Mouse (Mus musculus): ENCODE results near the gene Marveld3. TPM values are rescaled to one million over a fixed set of nuclear protein-coding genes. Genes with fewer than 3 reads are reported as not detected.

Gene Marveld3
- under 1 TPM in 1 of 2 experiments, not detected in 1; 0.81 TPM for polyA plus RNA-seq (2017; shearing (Covaris generic))

GRCm38 (mm10) chr8:109961693-109962367 lies at the start of gene Marveld3:
Marveld3 (minus strand) TSS chr8:109962203.

DNA sequence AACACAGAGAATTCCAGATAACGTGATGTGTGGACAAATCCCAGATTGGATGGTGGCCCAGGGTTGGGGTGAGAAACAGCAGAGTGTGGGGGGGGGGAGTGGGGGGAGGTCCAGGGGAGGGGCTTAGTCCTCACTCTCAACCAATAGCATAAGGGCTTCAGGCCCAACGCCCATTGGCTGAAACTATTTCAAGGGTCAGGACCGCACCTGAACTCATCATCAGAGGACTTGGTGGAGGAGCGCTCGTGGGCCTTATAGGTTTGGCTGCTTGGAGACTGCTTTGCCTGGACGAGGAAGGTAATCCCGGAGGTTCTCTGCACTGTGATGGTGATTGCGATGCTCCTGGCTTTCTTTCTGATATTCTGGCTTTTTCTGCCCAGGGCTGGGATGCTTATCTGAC lies 28.2 kb upstream of the Marveld3 start, which contains the start of gene Tat:
Tat (plus strand) TSS at position 214 of the 400 bp plus-strand sequence.

Other genes starting within 250 kb of the Marveld3 start
- 1 to 10 TPM; 2.5 to 2.6 TPM for gene Atxn1l, start 224.5 kb downstream of the Marveld3 start, polyA plus RNA-seq (2017; shearing (Covaris generic))
- gene Ap1g1, start 183.6 kb downstream of the Marveld3 start, polyA plus RNA-seq (2017; shearing (Covaris generic)), result 10 to 100 TPM; 39.3 to 51.7 TPM
- gene Phlpp2, start 93.7 kb downstream of the Marveld3 start, polyA plus RNA-seq (2017; shearing (Covaris generic)), result under 1 TPM; 0.26 to 0.50 TPM
- under 1 TPM in 1 of 2 experiments, not detected in 1; 0.21 TPM for gene Tat, start 28.2 kb upstream of the Marveld3 start, polyA plus RNA-seq (2017; shearing (Covaris generic))
- under 1 TPM; 0.12 to 0.41 TPM for gene Chst4, start 77.5 kb upstream of the Marveld3 start, polyA plus RNA-seq (2017; shearing (Covaris generic))
- gene Zfp612, start 117.5 kb upstream of the Marveld3 start, polyA plus RNA-seq (2017; shearing (Covaris generic)), result 1 to 10 TPM in 1 of 2 experiments, under 1 TPM in 1; 0.50 to 2.3 TPM
- gene Gm21964, start 139.0 kb upstream of the Marveld3 start, polyA plus RNA-seq (2017; shearing (Covaris generic)), result not detected
- not detected for gene Gm17720, start 140.6 kb upstream of the Marveld3 start, polyA plus RNA-seq (2017; shearing (Covaris generic))
- gene Calb2, start 206.0 kb upstream of the Marveld3 start, polyA plus RNA-seq (2017; shearing (Covaris generic)), result not detected

All from activated CD4-positive, CD25-positive, alpha-beta regulatory T cell (primary cell).